Mouse (Mus musculus) spleen, adult 18-20 months (tissue): ENCODE data around the gene Wdr61.

Experiments used
- DNase-seq, 2 experiments: peaks; one replicate each; pipeline ENCODE4 v3.0.0; 2022; ENCODE audit warnings: mixed read lengths in 2 of 2

The Wdr61 gene

DNA sequence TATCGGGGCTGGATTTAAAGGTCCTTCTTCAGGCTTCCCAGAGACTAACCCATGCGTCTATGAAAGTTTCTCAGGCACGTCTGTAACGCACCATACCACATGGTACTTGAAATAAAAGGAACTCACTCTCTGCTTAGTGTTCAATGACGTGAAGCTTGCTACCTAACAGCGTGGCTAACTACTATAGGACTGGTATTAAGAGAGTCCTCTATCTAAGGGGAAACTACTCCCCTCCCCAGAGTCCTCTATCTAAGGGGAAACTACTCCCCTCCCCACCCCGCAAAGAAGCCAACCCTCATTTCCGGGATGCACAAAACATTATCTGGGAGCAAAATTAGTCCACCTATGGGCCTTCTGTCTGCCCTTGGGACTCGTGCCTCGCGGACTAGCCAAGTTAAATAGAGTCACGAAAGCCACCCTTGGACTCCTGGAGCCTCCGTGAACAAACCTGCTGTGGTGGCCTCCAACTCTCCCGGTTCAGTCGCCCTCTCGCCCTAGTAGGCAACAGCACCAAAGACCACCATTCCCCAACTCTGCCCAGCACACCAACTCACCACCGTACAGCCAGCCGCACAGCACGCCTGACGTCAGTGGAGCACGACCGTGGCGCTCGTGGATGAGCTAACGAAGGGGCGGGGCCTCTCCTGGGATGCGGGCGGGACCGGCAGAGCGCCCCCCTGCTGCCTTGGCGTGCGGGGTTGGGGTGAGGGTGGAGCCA is at the start of gene Wdr61:
Gene Wdr61, minus strand, starts transcription at position 599 of the 718 bp plus-strand sequence.
- peak; percentile 95 to 99 for DNase-seq

DNA sequence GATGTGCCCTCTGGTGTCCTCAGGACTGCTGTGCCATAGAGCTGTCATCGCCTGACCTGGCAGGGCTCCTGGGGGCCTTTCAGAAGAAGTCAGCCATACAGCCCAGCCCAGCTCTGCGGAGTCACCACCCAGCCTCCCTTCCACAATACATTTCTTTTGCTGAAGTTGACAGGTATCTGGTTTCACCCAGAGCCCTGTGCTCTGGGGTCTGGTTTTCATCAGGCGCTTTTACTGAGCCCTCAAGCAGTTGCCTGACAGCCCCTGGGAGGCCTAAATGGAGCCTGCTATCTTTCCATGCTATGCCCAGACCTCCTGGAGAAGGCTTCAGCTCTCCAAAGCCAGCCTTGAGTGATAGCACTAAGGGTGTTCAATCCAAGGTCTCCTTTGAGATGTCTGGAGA is 49.7 kb upstream of the Wdr61 start:
- no peak for DNase-seq

DNA sequence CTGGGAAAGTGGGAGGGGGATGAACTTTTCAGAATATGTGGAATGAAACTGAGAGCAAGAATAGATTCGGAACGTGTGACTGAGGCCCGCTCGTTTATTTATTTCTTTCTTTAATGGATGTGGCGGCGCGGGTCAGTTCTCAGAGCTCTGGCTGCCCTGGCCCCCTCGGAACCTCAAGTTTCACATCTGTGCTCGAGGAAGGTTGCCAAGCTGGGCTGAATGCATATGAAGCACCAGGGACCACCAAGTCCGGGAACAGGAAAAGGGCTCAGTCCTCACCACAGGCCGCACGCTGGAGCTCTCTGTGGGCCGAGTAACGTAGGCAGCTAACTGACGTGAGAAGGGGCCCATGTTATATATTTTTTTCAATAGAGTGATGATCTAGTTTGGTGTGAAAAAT is 48.2 kb upstream of the Wdr61 start:
- DNase-seq: no peak

DNA sequence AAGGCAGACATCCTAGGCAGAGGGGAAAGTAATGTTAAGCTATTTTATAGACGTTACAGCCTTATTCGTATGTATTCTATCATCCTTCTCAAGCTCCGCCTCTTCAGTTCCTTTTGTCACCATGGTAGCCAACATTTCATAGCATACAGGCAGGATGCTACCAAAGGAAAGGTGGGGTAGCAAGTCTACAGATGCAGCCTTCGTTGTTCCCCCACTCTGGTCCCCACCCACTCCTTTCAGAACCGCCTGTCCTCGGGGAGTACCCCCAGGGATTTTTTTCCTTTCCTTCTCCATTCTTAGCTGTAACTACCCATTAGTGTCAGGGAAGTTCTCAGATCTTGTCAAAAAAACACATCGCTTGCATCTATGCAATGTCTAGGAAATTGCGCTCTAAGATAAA is 45.0 kb upstream of the Wdr61 start:
- DNase-seq: no peak

DNA sequence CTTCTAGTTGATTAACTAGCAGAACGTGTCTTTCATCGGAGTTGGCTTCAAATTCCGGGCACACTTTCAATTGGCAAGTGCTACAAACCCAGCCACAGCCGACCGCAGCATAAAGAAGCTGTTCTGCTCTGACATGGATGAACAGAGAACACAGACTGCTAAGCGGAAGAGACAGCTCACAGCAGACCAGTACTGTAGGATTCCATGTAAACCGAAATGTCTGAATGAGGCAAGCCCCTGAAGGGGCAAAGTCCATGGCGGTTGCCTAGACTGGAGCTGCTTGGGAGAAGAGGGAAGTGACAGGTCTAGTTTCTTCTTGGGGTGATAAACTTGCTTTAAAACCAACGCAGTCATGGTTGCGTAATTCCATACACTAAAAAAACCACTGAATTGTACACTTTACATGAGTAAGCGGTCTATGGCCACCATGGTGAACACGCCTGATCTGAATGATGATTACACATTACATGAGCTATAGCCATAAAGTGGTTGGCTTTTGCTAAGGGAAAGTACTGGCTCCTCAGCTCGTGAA is 42.2 kb upstream of the Wdr61 start:
- no peak for DNase-seq

DNA sequence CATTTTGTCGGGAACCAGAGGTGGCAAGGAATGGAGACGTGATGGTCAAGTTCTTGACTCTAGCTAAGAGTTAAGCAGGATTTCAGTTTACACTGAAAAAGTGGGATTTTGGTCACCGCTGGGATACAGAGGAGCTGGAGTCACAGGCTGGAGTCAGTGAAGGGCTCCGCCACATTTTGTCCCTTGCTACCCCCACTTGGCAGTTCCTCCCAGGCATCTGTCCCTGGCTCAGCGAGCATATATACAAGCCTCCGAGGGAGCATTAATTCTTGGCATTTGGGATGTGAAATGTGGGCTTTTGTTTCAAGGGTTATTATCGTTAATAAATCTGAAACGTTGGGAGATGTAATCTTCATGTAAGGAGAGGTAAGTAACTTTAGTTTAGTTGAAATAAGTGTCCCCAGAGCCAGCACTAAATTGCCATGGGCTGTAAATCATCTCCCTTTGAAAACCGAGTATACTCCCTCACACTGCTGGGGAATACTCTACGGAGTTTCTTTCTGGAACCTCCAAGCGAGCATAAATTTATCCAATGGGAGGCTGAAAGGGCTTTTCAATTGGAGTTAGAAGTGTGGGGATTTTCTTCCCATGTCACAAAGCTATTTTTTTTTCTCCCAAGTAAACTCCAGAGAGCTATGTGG is 35.9 kb upstream of the Wdr61 start:
- DNase-seq: no peak

DNA sequence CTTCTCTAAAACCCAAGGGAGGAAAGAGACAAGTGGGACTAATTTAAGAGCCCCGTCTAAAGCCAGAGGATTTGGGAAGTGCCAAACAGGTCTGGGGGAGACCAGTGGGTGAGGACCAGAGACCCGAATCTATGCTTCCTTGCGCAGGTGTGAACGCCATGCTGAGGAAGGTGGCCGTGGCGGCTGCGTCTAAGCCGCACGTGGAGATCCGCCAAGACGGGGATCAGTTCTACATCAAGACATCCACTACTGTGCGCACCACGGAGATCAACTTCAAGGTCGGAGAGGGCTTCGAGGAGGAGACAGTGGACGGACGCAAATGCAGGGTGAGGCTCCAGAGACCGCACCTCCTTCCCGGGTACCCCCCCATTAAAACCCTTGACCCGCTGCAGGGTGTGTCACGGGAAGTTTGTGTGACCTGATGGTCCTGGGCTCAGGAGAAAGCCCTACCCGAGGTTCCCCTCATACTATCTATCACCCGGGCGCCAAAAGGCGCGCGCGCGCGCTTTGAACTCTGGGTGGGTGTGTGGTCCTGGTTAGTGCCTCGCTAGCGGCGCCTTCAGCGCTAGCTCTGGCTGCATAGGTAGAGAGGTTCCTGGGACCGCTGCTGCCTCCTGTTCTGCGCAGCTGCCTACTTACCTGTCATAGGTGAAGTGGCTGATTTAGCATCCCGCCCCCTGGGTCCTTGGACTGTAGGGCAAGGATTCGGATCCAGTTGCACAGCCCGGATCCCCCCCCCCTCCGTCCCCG is 31.2 kb upstream of the Wdr61 start:
- no peak for DNase-seq

DNA sequence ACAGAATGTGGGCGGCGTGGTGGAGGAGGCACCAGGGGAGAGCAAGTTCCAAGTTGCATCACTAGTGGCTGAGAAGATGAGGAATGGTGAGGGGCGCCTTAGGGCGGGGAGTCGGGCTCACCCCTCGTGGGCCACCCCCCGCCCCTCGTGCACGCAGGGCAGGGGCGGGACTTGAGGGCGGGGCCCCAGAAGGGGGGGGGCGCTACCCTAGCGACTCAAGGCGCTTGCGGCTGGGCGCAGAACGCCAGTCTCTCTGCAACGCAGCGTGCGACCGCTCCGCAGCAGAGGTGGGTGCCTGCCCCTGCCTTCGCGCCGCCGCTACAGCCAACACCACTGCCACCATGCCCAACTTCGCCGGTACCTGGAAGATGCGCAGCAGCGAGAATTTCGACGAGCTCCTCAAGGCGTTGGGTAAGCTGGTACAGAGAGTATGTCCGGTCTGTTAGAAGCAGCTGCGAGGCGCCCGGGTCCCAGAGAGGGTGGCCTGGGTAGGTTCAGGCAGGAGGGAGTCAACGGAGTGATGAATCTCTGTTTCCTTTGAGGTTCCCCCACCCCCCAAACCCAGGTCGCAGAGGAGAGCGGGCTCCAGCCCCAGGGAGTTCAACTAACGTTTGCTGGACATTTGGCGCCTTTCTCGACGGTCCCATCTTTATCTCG is 30.4 kb upstream of the Wdr61 start, which contains the start of gene Crabp1:
Gene Crabp1, plus strand, starts transcription at position 188 of the 657 bp plus-strand sequence.
- no peak for DNase-seq

DNA sequence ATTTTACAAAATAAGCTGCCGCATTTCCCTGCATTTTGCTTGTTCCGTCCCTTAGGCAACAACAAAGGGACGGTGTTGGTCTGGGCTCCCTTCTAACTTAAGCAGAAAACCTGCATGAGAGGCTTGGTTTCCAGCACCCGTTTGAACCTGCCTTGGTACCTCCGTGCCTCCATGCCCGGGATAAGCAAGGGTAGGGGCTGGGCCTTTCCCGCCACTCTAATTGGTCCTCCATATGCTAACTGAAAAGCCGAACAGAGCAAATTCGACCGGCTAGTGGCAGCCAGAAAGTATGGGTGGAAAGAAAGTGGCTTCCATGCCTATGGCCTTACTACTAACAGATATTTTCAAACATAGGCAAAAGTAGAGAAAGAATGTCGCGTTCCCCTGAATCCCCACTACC is 29.8 kb upstream of the Wdr61 start:
- DNase-seq: no peak

DNA sequence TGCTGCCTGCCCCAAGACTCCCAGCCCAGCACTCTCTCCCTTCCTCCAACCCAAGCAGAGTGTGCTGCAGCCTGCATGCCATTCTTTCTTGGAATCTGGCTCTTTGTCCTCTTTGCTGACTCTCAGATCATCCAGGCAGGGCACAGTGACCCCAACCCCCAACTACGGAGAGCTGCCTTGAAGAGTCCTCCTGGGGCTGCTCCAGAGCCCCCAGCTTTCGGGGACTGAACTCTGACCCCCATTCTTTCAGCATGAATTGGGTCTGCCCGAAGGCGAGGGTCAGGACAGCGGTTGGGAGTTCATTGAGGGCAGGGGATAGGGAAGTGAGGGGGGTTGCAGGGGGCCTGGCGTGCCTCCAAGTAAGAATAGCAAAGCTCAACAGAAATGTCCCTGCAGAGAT is 25.3 kb upstream of the Wdr61 start:
- no peak for DNase-seq

DNA sequence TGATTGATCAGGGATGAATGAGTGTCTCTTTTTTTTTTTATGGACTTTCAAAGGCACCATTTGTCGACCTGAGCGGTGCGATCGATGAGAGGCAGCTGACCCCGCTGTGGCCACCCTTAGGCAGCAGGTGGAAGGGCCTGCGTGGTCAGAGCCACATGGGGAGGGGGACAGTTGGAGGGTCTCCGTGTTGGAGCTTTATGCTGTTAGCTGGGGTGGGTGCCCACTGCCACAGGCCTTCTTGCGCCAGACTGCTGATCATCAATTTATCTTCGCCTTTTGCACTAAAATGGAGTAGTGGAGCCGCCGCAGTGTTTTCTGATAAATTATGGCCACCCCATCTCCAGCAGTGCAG is 18.6 kb upstream of the Wdr61 start:
- DNase-seq: no peak

DNA sequence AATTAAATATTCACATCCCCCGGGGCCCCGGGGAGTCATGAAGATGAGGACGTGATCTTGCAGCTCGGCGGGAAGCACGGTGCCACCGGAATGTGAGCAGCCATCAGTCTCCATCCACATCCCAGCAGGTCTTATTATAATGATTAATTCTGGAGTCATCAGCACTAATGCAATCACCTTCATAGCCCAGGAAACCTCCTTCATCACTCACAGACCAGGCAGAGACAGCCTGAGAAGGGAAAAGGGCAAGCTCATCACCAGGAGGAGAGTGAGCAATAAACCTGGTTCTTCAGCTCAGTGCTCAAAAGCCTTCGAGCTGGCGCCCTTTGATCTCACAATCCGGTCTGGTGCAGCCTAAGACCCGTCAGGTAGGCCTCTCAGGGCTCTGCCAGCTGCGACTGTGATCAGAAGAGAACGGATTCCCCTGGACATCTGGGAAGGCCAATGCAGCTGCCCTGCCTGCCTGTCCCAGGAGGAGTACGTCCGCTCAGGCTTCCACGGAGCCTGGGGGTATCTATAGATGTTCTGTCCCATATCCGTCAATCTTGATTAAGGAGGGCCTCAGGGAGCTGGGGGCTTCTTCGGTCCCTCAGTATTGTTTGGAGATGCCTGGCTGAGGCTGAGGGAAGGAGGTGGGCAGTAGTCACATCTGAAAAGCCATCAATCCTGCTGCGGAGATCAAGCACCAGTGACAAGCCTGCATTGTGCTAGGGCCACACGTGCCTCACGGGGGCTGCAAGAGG is 18.1 kb upstream of the Wdr61 start:
- DNase-seq: no peak

DNA sequence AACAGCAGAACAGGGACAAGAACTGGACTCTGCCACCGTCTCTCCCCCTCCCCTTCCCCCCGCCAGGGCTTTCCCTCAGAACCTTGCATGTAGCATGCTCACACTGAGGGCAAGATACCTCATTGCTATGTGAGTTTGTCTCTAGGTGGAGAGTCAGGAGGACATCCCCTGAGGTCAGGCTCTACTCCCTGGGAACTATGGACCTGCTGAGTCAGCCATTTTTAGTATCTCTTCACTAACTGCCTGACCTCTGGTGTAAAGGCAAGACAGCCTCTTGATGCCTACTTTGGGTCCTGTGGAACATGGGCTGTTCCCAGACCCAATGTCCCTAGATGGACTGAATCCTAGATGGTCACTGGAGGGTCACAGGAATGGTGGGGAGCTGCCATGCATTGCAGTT is 17.4 kb upstream of the Wdr61 start:
- no peak for DNase-seq

DNA sequence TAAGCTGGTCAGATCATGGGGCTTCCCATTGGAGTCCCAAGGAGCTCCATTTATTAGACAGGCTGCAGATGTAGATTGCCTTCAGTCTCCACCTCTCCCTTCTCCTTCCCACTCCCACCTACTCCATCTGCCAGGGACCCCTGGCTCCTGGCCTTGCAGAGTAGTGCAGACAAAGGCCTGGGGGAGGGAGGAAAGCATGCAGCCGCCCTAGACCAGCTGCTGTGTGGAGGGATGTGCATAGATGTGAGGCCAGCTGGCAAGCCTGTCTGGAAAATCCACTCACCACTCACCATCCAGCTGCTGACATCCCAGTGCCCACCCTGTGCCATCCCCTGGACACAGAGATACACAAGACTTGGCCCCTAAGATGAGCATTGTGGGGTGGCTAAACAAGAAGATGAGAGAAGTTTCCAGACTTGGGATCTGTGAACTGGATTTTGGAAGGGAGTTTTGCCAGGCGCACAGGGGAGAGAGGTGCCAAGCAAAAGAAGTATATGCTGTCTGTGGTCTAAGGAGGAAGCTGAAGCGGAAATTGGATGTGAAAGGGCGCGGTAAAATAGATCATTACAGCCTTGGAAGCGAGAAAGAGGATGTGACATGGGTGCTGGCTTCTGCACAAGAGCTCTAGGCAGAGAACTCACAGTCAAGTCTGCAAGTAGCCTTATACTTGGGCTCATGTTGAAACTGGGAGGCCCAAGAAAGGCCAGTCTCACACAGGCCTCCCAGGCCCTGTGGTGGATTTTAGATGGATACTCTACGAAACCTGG is 16.1 kb upstream of the Wdr61 start:
- no peak for DNase-seq

DNA sequence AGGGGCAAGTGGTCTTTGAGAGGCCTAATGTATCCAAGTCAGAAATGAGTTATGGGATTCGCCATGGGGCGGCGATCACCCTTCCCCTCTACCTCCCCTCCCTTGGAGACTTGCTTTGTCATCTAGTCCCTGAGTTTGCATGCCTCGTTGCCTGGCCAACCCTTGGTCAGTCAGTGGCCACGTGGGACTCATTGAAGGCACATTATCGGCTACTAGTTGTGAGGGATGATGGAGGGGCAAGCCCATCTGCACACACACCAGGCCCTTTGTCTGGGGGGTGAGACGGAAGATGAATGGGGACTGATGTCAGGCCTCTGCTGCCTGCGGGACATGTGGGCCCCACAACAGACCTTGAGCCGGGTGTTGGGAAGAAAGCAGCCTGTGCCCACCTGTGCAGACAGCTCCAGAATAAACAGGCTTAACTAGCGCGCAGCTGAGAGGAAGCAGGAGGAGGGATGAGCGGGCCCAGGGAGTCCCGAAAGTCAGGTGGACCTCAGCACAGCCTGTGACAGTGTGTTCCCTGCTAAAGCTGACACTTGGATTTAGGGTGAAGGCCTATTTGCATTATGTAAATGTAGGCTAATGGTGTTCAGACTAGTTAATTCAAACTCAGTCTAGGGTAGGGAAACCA is 11.5 kb upstream of the Wdr61 start:
- no peak for DNase-seq

DNA sequence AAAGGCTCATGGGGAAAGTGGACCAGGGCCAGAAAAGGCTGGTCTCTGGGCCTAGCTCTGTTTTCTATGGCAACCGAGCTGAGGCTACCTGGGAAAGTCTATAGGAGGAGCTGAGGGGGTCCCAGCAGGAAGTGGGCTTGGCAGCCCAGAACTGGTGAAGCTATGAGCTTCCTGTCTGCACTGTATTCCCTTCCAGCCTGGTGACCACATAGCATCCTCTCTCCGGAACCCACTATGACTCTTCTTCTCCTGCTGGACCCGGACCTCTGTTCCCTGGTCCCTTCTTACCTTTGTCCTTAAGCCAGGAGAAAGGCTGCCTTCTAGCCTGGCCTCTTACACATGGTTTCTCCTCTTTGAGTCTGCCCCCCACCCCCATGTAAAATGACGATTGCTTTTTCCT is 9.6 kb upstream of the Wdr61 start:
- DNase-seq: no peak

DNA sequence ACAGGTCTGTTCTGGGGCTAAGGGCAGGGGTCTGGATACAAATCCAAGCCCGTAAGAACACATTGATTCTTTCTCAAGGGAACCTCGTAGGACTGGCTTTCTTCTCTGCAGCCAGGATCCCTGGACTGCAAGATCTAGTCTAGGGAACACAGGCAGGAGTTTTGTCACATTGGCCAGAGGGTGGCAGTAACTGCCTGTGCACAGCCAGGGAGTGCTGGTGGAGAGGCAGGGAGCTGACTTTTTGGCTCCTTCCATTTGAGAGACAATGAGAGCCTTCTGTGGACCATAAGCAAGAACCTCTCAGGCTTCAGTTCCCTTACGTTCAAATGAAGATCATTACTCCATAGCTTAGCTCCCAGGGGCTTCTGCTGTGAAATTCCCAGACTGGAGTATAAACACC is 4.1 kb upstream of the Wdr61 start:
- DNase-seq: no peak

DNA sequence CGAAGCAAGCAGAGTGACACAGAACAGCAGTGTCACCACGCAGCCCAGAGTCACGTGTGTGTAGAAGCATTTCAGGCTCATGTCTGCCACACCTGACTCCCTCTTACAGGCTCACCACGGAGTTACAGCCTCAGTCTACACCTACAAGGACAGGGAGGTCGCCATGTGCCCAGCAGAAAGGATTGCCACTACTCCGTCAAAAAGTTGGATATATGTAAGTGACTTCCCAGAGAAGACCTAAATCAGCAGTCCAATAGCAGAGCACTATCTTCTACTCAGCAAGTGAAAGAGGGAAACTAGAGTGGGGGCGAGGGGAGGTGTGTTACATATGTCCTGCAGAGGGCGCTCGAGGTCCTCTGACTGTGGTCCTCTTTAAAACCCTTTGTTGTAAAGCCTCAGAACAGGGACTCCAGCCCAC is 2.0 kb upstream of the Wdr61 start:
- DNase-seq: peak in 1 of 2 experiments; percentile 54

DNA sequence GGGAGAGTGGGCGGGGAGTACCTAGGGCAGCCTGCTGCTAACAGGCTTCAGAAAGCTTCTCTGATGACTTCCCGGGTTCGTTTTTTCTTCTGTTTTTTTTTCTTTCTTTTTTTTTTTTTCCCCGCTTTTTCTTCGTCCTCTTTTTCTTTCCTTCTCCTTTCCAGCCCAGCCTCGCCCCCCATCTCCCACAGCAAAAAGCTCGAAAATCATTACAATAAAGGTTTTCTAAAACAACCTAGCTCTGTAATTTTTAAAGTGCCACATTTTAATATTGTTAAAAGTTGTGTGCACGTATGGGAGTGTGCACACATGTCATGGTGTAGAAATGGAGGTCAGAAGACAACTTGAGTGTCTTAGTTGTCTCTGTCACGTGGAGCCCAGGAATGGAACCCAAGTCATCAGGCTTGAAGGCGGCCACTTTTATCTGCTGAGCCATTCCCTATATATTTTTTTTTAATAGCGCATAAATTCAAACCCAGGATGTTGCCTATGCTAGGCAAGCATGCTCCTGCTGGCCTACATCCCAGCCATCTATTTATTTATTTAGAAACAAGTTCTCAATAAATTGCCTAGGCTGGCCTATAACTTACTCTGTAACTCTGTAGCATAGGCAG is 427 bp upstream of the Wdr61 start:
- no peak for DNase-seq

DNA sequence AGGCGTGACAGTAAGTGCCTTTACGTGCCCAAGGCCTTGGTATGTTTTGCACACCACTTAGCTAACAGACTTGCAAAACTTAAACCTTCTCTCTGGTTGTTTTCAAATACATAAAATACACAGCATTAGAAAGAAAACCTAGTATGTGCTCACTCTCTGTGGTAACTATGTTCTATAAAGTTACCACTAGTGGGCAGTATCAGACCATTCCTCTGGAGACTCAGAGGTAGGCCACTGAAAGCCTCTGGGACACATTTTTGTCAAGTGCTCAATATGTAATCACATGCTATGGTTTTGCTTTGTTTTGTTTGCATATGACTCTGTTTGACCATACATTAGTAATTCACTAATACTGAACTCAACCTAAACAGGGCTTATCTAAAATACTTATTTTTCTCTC is 2.2 kb downstream of the Wdr61 start:
- DNase-seq: no peak

DNA sequence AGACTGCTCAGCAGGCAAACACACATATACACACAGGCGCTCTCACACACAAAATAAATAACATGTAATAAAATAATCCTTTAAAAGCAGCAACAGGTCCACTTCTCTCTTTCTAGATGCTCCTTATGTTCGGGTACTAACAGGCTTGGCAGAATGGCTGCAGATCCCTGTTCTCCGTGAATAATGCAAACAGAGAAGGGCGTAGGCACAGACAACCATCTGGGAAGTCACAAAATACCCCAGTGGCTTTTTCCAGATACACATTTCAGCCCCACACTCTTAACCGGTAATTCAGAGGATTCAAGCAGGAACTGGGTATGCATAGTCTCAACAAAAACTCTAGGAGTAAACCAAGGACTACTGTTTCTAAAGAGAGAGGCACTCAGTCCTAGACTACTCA is 8.0 kb downstream of the Wdr61 start:
- no peak for DNase-seq
